Mouse (Mus musculus) activated CD4-positive, CD25-positive, alpha-beta regulatory T cell, adult 4 months (primary cell): ENCODE results near the gene Fahd2a. TPM values are rescaled to one million over a fixed set of nuclear protein-coding genes. Genes with fewer than 3 reads are reported as not detected.

Experiments used
- ATAC-seq: one replicate; pipeline ENCODE4 v1.8.0; 2017
- polyA plus RNA-seq, 2 experiments: library from polyadenylated mRNA; unstranded; fragments of 100-300 nt; shearing (Covaris generic); gene quantifications; one replicate each; pipeline ENCODE4 v1.2.1; 2017

The Fahd2a gene
- polyA plus RNA-seq, 2 experiments from 2014 or later, result 48.1 to 48.7 TPM

- ATAC-seq, result no peak
These were observed 14.1 kb downstream of the Fahd2a start for GRCm38 (mm10) chr2:127430238-127430637.

- ATAC-seq, result no peak
These were observed 19.4 kb downstream of the Fahd2a start, which contains the start of gene Gpat2 for GRCm38 (mm10) chr2:127424977-127425376. Gpat2 (plus strand) TSS chr2:127425199.

- no peak for ATAC-seq
These were observed 25.9 kb downstream of the Fahd2a start for GRCm38 (mm10) chr2:127418266-127418970.

- no peak for ATAC-seq
These were observed 27.7 kb downstream of the Fahd2a start for GRCm38 (mm10) chr2:127416706-127417105.

- no peak for ATAC-seq
These were observed 28.6 kb downstream of the Fahd2a start for GRCm38 (mm10) chr2:127415806-127416205.

GRCm38 (mm10) chr2:127411126-127411525 lies 33.2 kb downstream of the Fahd2a start:
- no peak for ATAC-seq

- ATAC-seq, result no peak
These were observed 45.6 kb downstream of the Fahd2a start for GRCm38 (mm10) chr2:127398738-127399137.

- no peak for ATAC-seq
These were observed 49.7 kb downstream of the Fahd2a start for GRCm38 (mm10) chr2:127394606-127395161.

GRCm38 (mm10) chr2:127391323-127391722 lies 53.0 kb downstream of the Fahd2a start:
- no peak for ATAC-seq

GRCm38 (mm10) chr2:127390846-127391245 lies 53.5 kb downstream of the Fahd2a start:
- no peak for ATAC-seq

- ATAC-seq, result no peak
These were observed 54.0 kb downstream of the Fahd2a start for GRCm38 (mm10) chr2:127390352-127390751.

- ATAC-seq, result no peak
These were observed 56.8 kb downstream of the Fahd2a start for GRCm38 (mm10) chr2:127387521-127387920.

Other genes with a start within 250 kb of the Fahd2a start
- 1 to 10 TPM in 1 of 2 experiments, under 1 TPM in 1; 0.92 to 1.5 TPM for gene 1810024B03Rik, start 236.3 kb downstream of the Fahd2a start, polyA plus RNA-seq
- gene Snrnp200, start 236.2 kb downstream of the Fahd2a start, polyA plus RNA-seq, result 10 to 100 TPM; 34.2 to 51.7 TPM
- 10 to 100 TPM; 33.0 to 49.2 TPM for gene Ciao1, start 196.7 kb downstream of the Fahd2a start, polyA plus RNA-seq
- gene Tmem127, start 196.7 kb downstream of the Fahd2a start, polyA plus RNA-seq, result 10 to 100 TPM; 50.2 to 63.5 TPM
- 10 to 100 TPM; 23.4 to 27.2 TPM for gene Stard7, start 174.3 kb downstream of the Fahd2a start, polyA plus RNA-seq
- 10 to 100 TPM; 18.6 to 38.6 TPM for gene Dusp2, start 108.4 kb downstream of the Fahd2a start, polyA plus RNA-seq
- under 1 TPM; 0.28 to 0.37 TPM for gene Astl, start 105.9 kb downstream of the Fahd2a start, polyA plus RNA-seq
- gene Adra2b, start 81.4 kb downstream of the Fahd2a start, polyA plus RNA-seq, result not detected
- gene Gpat2, start 19.4 kb downstream of the Fahd2a start, polyA plus RNA-seq, result under 1 TPM in 1 of 2 experiments, not detected in 1; 0.33 TPM
- gene Kcnip3, start 77.5 kb upstream of the Fahd2a start, polyA plus RNA-seq, result under 1 TPM in 1 of 2 experiments, not detected in 1; 0.43 TPM
- gene Prom2, start 96.9 kb upstream of the Fahd2a start, polyA plus RNA-seq, result not detected
- 1 to 10 TPM; 1.5 to 2.1 TPM for gene Zfp661, start 142.5 kb upstream of the Fahd2a start, polyA plus RNA-seq
- gene Mrps5, start 142.7 kb upstream of the Fahd2a start, polyA plus RNA-seq, result 10 to 100 TPM; 94.3 to 98.2 TPM
- gene Mal, start 212.1 kb upstream of the Fahd2a start, polyA plus RNA-seq, result not detected